Mouse (Mus musculus) kidney, embryonic 16.5 days (tissue): Measurements from ENCODE around the gene 7420426K07Rik. TPM values are rescaled to one million over a fixed set of nuclear protein-coding genes. Genes with fewer than 3 reads are reported as not detected.

Experiments
- ATAC-seq: fragments of 200-750 bp; cut with Nextera tagmentation; 2 replicates; pipeline ENCODE4 v1.8.0; 2017; ENCODE audit warnings: moderate TSS enrichment; ENCODE audit not compliant: low FRiP score, low TSS enrichment
- H3K27ac ChIP-seq: fragments of 300-500 bp; sonication (generic); 2 replicates; pipeline ENCODE4 v1.5.1; 2014; ENCODE audit warnings: low read length
- H3K27me3 ChIP-seq: fragments of 300-500 bp; sonication (generic); 2 replicates; pipeline ENCODE4 v1.6.1; 2014; ENCODE audit warnings: low read length, control low read depth, mixed read lengths; ENCODE audit not compliant: insufficient read depth
- H3K36me3 ChIP-seq: fragments of 300-500 bp; sonication (generic); 2 replicates; pipeline ENCODE4 v1.6.1; 2014; ENCODE audit warnings: low read length, control low read depth, mixed read lengths; ENCODE audit not compliant: insufficient read depth
- H3K4me1 ChIP-seq: fragments of 300-500 bp; sonication (generic); 2 replicates; pipeline ENCODE4 v1.6.1; 2014; ENCODE audit warnings: low read length, control low read depth, mixed read lengths; ENCODE audit not compliant: insufficient read depth
- H3K4me2 ChIP-seq: fragments of 300-500 bp; sonication (generic); replicated peaks from 2 replicates; pipeline ENCODE4 v1.6.1; 2014; ENCODE audit warnings: low read depth, low read length
- H3K4me3 ChIP-seq: fragments of 300-500 bp; sonication (generic); 2 replicates; pipeline ENCODE4 v1.5.1; 2014; ENCODE audit warnings: mild to moderate bottlenecking, low read length
- H3K9ac ChIP-seq: fragments of 300-500 bp; sonication (generic); replicated peaks from 2 replicates; pipeline ENCODE4 v1.6.1; 2014; ENCODE audit warnings: low read length
- H3K9me3 ChIP-seq: fragments of 300-500 bp; sonication (generic); 2 replicates; pipeline ENCODE4 v1.6.1; 2016; ENCODE audit warnings: low read length, control low read depth
- WGBS: fragments of 180-500 bp; shearing (Covaris S2); extraction: QIAGEN DNeasy Blood & Tissue Kit; methylation state at CpG from one replicate; pipeline ENCODE4 v1.1.7; 2014; 5-methylcytosine and 5-hydroxymethylcytosine counted together
- polyA plus RNA-seq: library from polyadenylated mRNA; unstranded; fragments of >200 nt; fragmentation: Nextera tagmentation; extraction: Ambion mirVana; gene quantifications from 2 replicates; pipeline ENCODE4 v1.2.1, GENCODE M21; 2015

7420426K07Rik gene
- polyA plus RNA-seq, result not detected in 2 replicates

DNA sequence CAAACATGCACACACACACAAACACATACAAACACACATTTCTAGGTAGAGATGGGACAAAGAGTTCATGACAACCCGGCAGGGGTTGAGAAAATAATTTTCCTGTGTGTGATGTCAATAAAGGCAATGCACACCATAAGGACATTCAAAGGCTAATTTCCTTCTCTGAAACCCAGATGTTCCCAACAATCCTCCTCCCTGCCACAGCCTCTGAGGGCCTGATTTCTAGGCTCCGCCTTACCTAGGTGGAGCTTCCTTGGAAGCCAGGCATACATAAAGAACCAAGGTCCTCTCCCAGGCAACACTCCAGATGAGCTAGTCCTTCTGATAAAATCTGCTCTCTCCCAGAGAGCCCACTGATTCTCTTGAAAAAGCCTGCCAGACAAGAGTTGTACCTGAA is at the start of gene 7420426K07Rik:
TSS of gene 7420426K07Rik (plus strand) at position 301 of the 400 bp plus-strand sequence.
- no peaks in the 10 kb centered on the region for H3K36me3 ChIP-seq
- H3K4me1 ChIP-seq, result no peaks in the 10 kb centered on the region
- 94% methylated on average over 2 of the region's 2 CpGs for WGBS
- H3K4me3 ChIP-seq, result no peak within 1 kb of the TSS
- H3K27ac ChIP-seq, result no peak within 1 kb of the TSS
- H3K9ac ChIP-seq, result no peak within 1 kb of the TSS
- no peak for ATAC-seq
- H3K27me3 ChIP-seq, result no peaks in the 10 kb centered on the region
- H3K9me3 ChIP-seq, result 0 out of 2 replicates have a peak, but pooled peaks cover 3% of the 10 kb centered on the region
- no peak within 1 kb of the TSS for H3K4me2 ChIP-seq

DNA sequence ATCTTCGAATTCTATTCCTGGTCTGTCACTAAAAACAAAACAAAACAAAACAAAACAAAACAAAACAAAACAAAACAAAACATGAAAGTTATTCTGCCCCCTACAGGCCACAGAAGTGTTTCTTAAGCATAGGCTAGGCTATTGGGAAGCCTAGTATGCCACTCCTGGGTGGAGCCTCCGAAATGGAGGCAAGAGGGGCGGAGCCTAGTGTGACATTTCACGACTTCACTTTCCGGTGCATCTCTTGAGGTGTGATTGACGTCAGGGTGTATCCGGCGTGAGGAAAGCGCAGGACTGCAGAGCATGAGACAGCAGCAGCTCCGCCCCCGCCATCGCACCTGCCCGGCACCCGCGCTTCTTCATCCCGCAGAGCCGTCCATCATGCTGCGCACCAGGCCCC is 46.7 kb upstream of the 7420426K07Rik start, which contains the start of gene Prr23a2:
TSS of gene Prr23a2 (plus strand) at position 285 of the 400 bp plus-strand sequence.
- no peak for ATAC-seq
- 76% methylated on average over 18 of the region's 18 CpGs for WGBS

GRCm38 (mm10) chr9:98863463-98863862 is 39.5 kb upstream of the 7420426K07Rik start:
- no peaks in the 10 kb centered on the region for H3K27me3 ChIP-seq
- 0 out of 2 replicates have a peak, but pooled peaks cover 2% of the 10 kb centered on the region for H3K9me3 ChIP-seq
- 71% methylated on average over 3 of the region's 3 CpGs for WGBS
- no peak for ATAC-seq
- H3K36me3 ChIP-seq, result no peaks in the 10 kb centered on the region
- no peak overlapping the region for H3K4me3 ChIP-seq
- H3K4me1 ChIP-seq, result no peaks in the 10 kb centered on the region
- H3K4me2 ChIP-seq, result no peak overlapping the region
- H3K27ac ChIP-seq, result no peak overlapping the region
- no peak overlapping the region for H3K9ac ChIP-seq

More for the DNA sequence above, 46.7 kb upstream of the 7420426K07Rik start, which contains the start of gene Prr23a2:
- Histone ChIP-seq H3K27ac (no peak within 1 kb of the TSS), H3K9ac (no peak within 1 kb of the TSS), H3K4me1 (no peaks in the 10 kb centered on the region), H3K4me3 (no peak within 1 kb of the TSS), H3K36me3 (no peaks in the 10 kb centered on the region), H3K4me2 (no peak within 1 kb of the TSS), H3K9me3 (no peaks in the 10 kb centered on the region), H3K27me3 (no peaks in the 10 kb centered on the region)

- Histone ChIP-seq H3K27ac (no peak within 1 kb of the TSS), H3K4me3 (no peak within 1 kb of the TSS), H3K4me2 (no peak within 1 kb of the TSS), H3K9me3 (0 out of 2 replicates have a peak, but pooled peaks cover 2% of the 10 kb centered on the region), H3K4me1 (no peaks in the 10 kb centered on the region), H3K9ac (no peak within 1 kb of the TSS), H3K27me3 (no peaks in the 10 kb centered on the region), H3K36me3 (no peaks in the 10 kb centered on the region)
- ATAC-seq, result no peak
- 56% methylated on average over 22 of the region's 22 CpGs for WGBS
Observed at GRCm38 (mm10) chr9:98864571-98864970, 38.3 kb upstream of the 7420426K07Rik start, which contains the start of gene Prr23a3. Prr23a3 (plus strand) TSS chr9:98864767.

GRCm38 (mm10) chr9:98901486-98901885 is 1.4 kb upstream of the 7420426K07Rik start:
- Histone ChIP-seq H3K4me2 (no peak overlapping the region), H3K4me1 (no peaks in the 10 kb centered on the region), H3K36me3 (no peaks in the 10 kb centered on the region), H3K9ac (no peak overlapping the region), H3K27me3 (no peaks in the 10 kb centered on the region), H3K27ac (no peak overlapping the region), H3K9me3 (peaks cover 14% of the 10 kb centered on the region), H3K4me3 (no peak overlapping the region)
- no peak for ATAC-seq
- WGBS, result 85% methylated on average over 1 of the region's 1 CpGs

GRCm38 (mm10) chr9:98920629-98921523 is 18.0 kb downstream of the 7420426K07Rik start:
- 90% methylated on average over 5 of the region's 5 CpGs for WGBS
- Histone ChIP-seq H3K27ac (no peak overlapping the region), H3K4me2 (no peak overlapping the region), H3K36me3 (no peaks in the 10 kb centered on the region), H3K4me1 (no peaks in the 10 kb centered on the region), H3K4me3 (no peak overlapping the region), H3K27me3 (no peaks in the 10 kb centered on the region), H3K9ac (no peak overlapping the region), H3K9me3 (no peaks in the 10 kb centered on the region)
- no peak for ATAC-seq

DNA sequence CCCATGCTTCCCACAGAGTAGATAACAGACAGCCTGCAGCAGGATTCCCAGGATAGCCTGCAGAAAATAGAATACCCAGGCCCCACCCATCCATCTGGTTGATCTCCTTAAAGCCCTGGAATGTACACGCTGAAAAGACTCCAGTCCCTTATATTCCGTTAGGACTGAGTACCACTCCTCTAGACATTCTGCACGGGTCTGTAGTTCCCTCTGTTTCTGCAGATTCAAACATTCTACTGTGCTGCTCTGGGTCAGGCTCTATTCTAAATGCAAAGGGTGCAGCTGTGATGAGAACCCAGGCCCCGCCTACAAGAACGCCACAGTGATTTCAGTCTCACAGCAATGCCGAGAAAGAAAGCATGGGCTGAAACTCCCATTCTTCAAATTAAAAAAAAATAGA is 20.2 kb downstream of the 7420426K07Rik start:
- H3K36me3 ChIP-seq, result no peaks in the 10 kb centered on the region
- WGBS, result 47% methylated on average over 6 of the region's 6 CpGs
- no peak overlapping the region for H3K4me2 ChIP-seq
- H3K27ac ChIP-seq, result no peak overlapping the region
- no peaks in the 10 kb centered on the region for H3K9me3 ChIP-seq
- ATAC-seq, result no peak
- H3K4me1 ChIP-seq, result no peaks in the 10 kb centered on the region
- H3K9ac ChIP-seq, result no peak overlapping the region
- H3K27me3 ChIP-seq, result no peaks in the 10 kb centered on the region
- H3K4me3 ChIP-seq, result no peak overlapping the region

DNA sequence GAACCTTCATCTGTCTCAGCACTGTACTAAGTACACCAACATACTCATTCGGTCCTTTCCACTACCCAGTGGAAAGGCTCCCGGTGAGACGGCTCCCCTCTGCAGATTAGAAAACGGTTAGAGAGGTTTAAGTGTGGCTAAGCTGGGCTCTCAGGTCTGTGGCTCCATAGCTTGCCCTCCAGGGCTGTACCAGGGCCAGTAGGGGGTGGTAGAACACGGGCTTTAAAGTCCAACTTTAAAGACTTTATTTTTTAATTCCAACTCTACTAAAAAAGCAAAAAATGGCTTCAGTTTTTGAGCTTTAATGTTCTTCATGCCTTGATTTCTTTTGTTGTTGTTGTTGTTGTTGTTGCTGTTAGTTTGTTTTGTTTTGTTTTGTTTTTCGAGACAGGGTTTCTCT is 21.3 kb downstream of the 7420426K07Rik start:
- ATAC-seq, result no peak
- no peak overlapping the region for H3K4me2 ChIP-seq
- no peak overlapping the region for H3K27ac ChIP-seq
- 70% methylated on average over 6 of the region's 6 CpGs for WGBS
- no peaks in the 10 kb centered on the region for H3K4me1 ChIP-seq
- no peaks in the 10 kb centered on the region for H3K27me3 ChIP-seq
- H3K9me3 ChIP-seq, result no peaks in the 10 kb centered on the region
- H3K4me3 ChIP-seq, result no peak overlapping the region
- no peak overlapping the region for H3K9ac ChIP-seq
- no peaks in the 10 kb centered on the region for H3K36me3 ChIP-seq

DNA sequence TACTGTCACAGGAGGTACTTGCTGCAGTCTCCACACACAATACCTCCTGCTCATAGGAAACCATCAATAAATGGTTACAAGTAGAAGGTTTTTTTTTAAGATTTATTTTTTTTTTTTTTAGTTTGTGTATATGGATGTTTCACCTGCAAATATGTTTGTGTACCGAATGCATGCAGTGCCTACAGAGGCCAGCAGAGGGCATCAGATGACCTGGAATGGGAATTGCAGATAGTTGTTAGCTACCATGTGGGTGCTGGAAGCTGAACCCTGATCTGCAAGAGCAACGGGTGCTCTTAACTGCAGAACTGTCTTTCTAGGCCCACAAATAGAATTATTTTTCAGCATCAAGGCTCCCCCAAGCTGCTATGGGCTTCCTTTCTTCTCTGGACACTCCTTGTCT is 26.6 kb downstream of the 7420426K07Rik start:
- H3K4me1 ChIP-seq, result no peaks in the 10 kb centered on the region
- no peak for ATAC-seq
- H3K4me3 ChIP-seq, result no peak overlapping the region
- no peak overlapping the region for H3K9ac ChIP-seq
- WGBS, result 94% methylated on average over 2 of the region's 2 CpGs
- H3K27me3 ChIP-seq, result no peaks in the 10 kb centered on the region
- H3K27ac ChIP-seq, result no peak overlapping the region
- H3K36me3 ChIP-seq, result no peaks in the 10 kb centered on the region
- H3K9me3 ChIP-seq, result peaks cover 7% of the 10 kb centered on the region
- no peak overlapping the region for H3K4me2 ChIP-seq

GRCm38 (mm10) chr9:98932931-98933330 is 30.0 kb downstream of the 7420426K07Rik start:
- Histone ChIP-seq H3K4me3 (no peak overlapping the region), H3K9me3 (peaks cover 7% of the 10 kb centered on the region), H3K4me2 (no peak overlapping the region), H3K27me3 (no peaks in the 10 kb centered on the region), H3K36me3 (no peaks in the 10 kb centered on the region), H3K9ac (no peak overlapping the region), H3K27ac (no peak overlapping the region), H3K4me1 (no peaks in the 10 kb centered on the region)
- 52% methylated on average over 6 of the region's 6 CpGs for WGBS
- ATAC-seq, result no peak
